Mouse (Mus musculus): Measurements from ENCODE around the gene Cir1.

Gene Cir1

DNA sequence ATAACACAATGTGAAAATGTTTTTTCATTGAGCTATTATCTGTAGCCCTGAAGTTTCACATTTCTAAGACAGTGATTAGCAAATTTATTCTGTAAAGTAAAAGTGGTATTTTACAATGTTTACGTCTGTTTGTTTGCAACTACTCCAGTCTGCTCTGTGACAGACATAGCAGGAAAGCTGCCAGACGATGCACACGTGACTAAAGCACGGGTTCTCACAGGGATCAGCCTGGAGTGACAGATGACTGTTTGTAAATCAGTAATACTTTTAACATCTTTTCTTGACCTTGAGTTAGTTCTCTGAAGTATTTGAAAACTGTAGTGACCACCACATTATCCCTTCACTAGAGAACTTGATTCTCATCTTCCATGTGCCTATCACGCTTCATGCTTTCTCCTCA is 8.0 kb downstream of the Cir1 start:
- no peak for ATAC-seq (ENCODE audit: insufficient number of reproducible peaks, low FRiP score, low TSS enrichment)

DNA sequence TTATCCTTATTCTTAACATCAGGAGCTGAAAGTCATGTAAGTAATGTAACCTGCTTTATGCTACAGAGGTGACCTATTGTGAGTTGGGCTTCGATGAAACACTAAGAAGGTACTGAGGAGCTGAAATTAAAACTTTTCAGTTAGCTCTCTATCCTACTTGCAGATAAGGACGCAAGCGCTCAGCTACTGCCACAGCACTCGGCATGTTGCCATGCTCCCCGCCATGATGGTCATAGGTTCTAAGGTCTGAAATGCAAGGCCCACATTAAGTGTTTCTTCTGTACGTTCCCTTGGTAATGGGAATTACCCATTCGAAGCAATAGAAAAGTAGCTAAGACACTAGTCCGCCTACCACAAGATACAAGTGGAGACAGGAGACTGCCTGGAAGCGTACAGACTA is 9.8 kb downstream of the Cir1 start:
- ATAC-seq (ENCODE audit: insufficient number of reproducible peaks, low FRiP score, low TSS enrichment) = no peak

DNA sequence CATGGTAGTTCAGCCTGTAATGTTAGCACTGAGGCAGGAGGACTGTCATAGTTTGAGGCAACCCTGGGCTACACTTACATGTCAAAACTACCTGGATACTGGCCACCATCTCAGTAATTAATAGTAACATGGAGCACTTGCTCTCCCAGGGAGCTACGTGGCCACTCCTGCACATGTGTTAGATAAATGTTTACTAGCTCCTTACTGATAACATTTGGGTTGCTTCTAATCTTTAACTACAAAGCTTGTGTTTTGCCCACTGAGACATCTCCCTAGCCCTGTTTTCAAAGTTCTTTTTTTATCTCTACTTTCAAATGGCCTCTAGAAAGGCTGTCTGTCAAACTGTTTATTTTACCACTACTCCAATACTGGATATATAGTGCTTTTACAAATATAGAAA is 10.5 kb downstream of the Cir1 start:
- no peak for ATAC-seq (ENCODE audit: insufficient number of reproducible peaks, low FRiP score, low TSS enrichment)

DNA sequence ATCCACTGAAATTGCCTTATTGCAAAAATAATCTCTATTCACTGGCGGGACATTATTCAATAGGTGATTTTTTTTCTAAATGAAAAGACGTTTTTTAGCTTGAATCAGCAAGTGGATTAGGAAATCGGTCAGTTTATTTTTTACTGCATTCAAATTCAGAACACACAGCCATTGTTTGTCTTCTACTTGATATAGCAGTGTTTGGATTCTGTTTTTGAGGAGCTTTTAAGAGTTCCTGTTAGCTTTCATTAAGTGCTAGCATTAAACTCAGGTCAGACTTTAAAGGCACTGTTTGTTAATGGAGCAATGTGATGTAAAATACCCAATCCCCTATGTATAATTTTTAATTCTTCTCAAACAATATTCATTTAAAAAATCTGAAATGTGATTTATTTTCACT is 13.7 kb downstream of the Cir1 start:
- ATAC-seq (ENCODE audit: insufficient number of reproducible peaks, low FRiP score, low TSS enrichment) = no peak

DNA sequence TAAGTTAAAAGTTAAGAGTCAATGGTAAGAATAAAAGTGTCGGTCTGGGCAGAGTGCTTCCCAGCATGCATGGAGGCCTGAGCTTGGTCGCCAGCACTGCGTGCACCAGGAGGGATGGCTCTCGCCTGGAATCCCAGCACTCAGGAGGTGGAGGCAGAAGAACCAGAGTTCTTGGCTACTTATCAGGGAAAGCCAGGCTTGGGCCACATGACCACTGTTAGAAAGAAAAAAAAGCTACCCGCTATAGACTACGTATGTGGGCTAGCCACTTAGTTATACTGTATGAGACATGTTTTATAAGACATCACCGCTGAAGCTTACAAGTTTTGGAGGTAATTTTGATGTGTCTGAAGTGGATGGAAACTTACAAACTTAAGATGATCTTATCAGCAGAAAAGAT is 14.3 kb downstream of the Cir1 start:
- no peak for ATAC-seq (ENCODE audit: insufficient number of reproducible peaks, low FRiP score, low TSS enrichment)

DNA sequence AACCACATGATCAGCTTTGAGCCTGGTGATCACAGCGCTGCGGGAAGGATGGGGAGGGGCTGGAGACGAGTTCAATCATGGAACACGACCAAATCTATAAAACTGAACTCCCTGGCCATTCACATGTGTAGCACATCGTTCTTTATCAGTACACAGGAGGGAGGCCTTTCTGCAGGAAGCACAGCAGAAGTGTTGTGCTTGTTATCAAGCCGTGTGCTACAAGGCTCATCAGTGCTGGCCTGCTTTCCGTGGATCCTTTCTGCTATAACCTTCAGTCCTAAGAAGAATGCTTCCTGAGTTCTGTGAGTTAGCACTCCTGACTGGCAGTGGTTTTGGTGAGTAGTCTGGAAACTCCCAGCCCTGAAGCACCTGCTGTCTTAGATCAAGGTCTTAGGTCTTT is 17.5 kb downstream of the Cir1 start:
- ATAC-seq (ENCODE audit: insufficient number of reproducible peaks, low FRiP score, low TSS enrichment) = no peak

DNA sequence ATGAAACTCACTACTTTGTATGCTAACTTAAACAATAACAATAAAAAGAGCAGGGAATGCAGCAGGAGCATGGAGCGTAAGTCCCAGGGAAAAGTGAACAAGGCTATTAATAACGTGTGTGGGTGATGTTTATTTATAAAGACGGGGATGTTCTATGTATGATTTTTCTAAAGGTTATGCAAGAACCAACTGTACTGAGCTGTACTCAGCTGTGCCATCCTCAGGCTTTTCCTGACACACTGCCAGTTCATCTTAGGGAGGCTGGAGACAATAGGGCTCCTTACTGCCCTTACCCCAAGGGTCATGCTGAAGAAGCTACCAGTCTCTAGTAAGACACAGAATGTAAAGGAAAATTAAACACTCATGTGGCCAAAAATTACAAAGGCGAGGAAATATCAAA is 21.4 kb downstream of the Cir1 start:
- no peak for ATAC-seq (ENCODE audit: insufficient number of reproducible peaks, low FRiP score, low TSS enrichment)

DNA sequence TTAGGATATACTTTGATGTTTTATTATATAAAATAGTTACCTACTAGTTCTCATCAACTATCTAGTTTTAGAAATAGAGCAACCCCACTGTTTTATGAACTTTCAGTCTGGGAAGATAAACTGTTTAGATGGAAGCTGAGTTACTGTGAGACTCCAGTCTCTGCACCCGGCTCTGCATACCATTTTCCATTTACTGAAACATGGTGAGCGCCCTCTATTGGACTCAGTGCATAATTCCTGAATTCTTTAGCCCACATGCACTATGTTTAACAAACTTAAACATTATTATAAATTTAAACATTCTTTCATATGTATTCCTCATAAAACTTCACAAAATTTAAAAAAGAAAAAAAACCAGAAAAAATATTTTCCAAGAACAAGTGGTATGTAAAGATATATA is 26.9 kb downstream of the Cir1 start:
- ATAC-seq (ENCODE audit: insufficient number of reproducible peaks, low FRiP score, low TSS enrichment) = no peak

DNA sequence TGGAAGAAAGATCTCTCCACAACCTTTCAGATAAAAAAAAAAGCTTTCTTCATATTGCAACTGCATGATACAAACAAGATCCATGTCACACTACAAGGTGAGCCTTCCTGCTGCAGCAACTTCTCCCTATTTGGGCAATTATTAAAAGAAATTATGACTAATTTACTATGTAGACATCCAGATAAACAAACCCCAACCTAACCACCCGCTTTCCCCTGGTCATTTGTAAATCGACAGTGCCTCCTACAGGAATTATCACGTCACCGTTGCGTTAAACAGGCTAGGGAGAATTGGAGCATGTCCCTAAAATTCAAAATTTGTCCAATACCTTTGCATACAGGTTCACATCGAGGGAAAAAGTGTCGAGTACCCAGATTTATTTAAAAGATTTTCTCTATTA is 30.8 kb downstream of the Cir1 start:
- ATAC-seq (ENCODE audit: insufficient number of reproducible peaks, low FRiP score, low TSS enrichment) = no peak

DNA sequence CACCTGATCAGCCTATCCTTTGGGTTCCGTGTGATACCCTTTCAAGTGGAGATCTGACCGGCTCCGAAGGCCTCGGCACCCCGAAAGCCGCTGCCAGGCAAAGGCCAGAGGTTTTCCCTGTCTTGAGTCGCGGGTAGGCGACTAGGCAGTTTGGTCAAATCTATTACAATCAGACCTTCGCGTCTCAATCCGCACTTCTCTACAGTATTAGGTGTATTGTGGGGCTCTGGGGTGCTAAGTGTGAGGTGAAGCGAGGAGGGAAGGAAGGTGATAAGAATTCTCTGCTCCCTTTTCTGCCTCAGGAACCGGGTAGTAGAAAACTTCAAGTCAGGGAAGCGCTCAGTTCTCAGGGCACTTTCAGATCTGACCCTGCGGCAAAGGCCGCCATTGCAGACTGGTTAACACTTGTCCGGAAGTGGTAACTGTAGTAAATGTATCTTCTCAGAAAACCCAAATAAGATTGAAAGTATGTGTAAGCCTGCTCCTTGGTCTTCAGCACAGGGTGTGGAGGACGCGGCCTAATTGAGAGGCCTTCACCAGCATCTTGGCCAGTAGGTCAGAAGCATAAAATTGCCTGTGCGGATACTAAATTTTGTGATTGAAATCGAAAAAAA is 31.3 kb downstream of the Cir1 start:
- ATAC-seq (ENCODE audit: insufficient number of reproducible peaks, low FRiP score, low TSS enrichment) = no peak

DNA sequence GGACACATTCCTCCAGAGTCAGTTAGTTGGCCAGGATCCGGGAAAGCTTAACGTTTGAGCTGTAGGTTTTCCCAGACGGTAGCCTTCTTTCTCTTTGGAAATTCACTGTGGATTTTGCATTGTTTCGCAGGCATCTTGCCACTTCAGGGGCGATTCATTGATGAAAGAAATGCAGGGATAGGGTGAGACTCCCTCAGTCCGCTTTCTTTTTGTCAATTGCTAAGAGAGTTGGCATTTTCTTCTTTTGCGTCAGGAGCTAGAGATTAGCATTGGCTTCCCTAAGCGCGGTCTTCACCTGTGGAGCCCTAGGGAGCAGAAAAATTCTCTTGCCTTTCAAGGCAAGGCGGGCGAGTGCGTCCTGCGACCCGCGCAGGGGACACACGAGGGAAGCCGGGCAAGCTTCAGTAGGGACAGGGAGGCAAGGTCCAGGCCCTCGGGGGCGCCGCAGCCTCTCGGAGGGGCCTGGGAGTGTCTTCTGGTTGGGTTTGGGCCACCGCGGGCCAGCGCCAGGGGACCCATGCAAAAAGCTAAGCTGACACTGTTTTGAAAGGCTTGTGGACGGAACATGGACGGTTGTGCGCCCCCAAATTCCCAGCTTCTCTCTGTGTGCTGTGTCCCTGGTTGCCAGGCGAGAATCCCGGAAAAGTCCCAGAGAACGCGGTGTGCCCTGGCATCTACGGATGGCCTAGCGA is 32.0 kb downstream of the Cir1 start:
- ATAC-seq (ENCODE audit: insufficient number of reproducible peaks, low FRiP score, low TSS enrichment) = no peak

DNA sequence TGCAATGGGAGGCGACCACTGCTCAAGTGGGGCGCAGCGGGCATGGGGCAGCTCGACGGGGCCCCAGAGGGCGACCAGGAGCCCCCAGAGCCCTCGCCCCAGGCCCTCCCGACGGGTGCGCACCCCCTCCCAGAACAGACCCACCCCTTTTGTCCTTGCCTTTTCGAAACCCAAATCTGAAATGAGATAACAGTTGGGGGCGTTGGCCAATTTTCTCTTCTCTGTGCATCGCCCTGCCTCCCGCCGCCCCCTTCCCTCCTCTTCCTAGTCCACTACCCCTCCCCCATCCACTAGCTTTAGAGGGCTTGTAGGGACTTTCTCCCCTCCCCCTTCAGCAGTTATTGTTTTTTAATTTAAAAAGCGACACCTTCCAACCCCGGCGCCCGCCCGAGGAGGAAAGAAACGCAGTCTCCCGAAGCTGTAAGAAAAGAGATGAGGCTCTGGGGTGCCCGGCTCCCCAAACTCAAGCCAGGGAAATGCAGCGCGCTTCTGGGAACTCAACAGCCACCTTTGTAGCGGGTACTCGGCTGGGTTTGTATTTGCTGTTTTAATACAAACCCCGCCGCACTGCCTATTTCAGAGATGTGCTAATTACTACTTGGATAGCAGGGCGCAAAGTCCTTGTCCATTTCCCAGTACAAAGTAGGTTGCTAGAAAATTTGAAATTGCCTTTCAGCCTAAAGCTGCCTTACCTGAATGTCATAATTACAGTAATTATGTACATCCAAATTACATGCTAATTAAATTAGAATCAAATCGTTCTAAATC is 33.0 kb downstream of the Cir1 start:
- no peak for ATAC-seq (ENCODE audit: insufficient number of reproducible peaks, low FRiP score, low TSS enrichment)

DNA sequence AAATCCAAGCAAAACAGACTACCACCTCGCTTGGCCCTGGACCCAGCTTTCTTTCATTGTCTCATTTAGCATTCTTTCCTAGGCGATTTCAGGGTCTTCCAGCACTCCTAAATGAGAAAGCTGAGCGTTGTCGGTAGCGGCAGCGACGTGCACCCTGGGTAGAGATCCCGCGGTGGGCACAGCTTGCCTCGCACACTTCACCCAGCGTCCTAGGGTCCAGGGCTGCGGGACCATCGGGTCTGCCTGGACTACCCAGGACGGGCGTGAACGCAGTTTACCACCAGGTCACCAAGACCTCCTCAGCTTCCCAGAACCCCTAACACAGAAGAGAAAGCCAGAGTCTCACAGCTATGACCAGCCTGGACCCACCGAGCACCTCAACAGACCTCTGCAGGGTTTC is 33.6 kb downstream of the Cir1 start:
- no peak for ATAC-seq (ENCODE audit: insufficient number of reproducible peaks, low FRiP score, low TSS enrichment)

DNA sequence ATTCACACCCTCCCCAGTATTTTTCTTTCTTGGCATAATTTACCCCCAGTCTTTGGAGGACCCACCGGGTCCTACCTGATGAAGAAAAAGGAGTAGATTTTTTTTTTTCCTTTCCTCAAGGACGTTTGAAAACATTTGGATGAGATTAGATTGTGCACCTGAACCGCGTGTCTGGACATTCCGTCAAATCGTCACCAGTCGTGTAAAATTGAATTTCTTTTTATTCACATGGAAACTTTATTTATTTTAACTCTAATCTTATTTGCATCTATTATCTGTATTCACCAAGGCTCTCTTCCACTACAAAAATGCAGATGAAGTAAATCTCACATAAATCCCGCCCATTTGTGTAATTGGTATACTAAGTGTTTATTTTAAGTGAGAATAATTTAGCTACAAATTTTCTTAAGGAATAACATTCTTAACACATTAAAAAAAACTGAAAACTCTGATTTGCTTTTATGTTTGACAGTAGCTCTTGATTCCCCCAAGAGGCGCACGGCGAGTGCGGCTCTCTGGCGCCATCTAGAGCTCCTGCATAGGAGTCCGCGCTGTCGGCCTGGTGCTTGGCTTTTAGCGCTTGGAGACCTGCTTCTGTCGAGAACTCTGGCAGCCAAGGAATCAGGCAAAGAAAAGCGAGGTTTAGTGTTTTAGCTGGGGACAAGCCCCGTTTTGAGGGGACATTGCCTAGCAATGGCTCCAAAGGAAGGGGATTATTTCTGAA is 34.2 kb downstream of the Cir1 start:
- ATAC-seq (ENCODE audit: insufficient number of reproducible peaks, low FRiP score, low TSS enrichment) = peak; percentile 74; the same call in 1 of the 2 replicates

DNA sequence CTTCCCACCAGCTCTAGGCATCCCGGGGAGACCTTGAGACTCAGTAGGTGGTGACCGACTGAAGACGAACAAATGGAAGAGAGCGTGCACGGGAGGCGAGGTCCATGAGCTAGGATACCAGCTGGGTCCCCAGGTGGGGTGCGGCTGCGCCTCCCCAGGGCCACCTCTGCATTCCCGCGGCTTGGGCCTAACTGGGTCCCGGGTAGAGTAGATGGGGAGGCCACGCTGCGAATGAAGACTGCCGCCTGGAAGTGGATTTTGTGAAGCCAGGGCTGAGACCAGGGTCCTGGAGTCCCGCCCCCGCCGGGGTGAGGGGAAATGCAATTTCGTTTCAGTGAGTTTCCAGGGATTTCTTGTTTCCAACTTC is 34.8 kb downstream of the Cir1 start:
- no peak for ATAC-seq (ENCODE audit: insufficient number of reproducible peaks, low FRiP score, low TSS enrichment)

DNA sequence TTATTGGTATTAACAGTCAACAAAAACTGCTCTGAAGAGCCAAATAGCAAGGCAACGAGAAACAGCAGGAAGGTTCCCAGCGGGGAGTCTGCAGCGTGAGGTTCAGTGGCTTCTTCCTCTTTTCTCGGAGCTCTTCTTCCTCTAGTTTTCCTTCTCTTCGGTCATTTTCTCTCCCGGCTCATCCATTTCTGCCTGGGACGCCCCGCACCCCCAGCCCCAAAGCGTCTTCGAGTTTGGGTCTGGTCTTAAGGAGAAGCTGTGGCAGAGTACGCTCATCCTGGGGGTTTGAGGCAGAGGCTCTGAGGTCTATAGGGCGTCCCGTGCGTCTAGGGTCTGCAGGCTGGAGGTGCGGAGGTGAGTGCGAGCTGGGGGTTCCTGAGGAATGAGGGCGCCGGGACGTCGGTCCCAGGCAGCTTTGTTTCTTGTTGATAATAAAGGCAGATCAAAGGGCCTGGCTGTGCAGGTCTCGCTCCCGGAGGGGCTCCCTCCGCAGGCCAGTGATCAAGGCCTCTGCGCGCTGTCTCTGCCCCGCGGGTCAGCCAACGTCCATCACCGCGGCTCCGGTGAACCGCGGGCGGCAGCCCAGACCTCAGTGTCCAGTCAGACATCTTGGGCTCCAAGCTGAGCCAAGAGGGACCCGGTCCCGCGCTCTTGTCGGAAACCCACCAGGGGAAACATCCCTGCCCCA is 35.3 kb downstream of the Cir1 start:
- ATAC-seq (ENCODE audit: insufficient number of reproducible peaks, low FRiP score, low TSS enrichment) = no peak

DNA sequence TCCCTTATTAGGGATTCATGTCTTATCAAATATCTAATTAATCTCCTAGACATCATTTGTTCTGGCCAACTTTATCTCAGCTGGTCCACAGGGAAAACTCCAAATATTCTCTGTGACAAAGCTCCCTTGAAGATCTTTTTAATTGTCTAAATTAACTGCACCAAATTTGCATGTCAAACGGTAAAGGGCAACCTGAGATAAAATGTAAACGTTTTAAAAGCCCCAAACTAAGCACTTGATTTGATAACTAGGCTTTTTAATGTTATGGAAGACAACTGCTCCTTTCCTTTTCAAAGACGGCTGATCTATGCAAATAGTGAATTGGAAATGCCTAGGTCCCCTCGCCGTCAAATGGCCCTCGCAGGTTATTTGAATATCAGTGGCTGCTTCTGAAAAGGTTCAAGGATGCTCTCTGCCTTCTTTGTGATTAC is 36.3 kb downstream of the Cir1 start:
- ATAC-seq (ENCODE audit: insufficient number of reproducible peaks, low FRiP score, low TSS enrichment) = no peak

DNA sequence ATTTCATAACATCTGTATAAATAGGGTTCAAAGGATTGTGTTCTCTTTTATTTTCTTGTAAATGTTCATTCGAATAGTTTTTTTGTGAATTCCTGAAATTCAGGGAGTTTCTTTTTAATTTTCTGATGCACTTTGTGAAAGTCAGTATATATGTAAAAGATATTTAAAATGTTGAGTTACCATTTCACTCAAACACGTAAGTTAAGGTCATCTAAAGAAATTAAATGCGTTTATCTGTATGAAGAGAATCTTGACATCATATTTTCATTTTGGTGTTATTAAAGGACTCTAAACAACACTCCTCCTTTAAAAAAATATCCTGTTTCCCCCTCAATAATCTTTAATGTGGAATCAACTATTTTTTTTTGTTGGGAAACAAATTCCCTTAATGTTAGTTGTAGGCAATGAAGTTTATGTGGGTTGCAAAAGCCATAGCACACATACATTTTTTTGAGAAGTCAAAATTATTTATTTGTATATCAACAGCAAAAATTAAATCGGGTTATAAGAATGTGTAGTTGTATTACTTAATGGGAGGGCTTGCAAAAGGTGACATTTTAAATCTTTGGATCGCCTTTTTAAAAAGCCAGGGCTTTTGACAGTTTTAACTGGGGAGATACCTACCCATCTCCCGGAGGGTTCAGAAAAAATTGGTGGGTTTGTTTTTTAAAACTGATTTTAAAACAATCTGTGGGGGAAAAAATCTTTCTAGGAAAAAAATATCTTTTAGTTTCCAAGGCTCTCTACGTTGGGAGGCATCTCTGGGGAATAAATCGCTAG is 37.0 kb downstream of the Cir1 start:
- no peak for ATAC-seq (ENCODE audit: insufficient number of reproducible peaks, low FRiP score, low TSS enrichment)

DNA sequence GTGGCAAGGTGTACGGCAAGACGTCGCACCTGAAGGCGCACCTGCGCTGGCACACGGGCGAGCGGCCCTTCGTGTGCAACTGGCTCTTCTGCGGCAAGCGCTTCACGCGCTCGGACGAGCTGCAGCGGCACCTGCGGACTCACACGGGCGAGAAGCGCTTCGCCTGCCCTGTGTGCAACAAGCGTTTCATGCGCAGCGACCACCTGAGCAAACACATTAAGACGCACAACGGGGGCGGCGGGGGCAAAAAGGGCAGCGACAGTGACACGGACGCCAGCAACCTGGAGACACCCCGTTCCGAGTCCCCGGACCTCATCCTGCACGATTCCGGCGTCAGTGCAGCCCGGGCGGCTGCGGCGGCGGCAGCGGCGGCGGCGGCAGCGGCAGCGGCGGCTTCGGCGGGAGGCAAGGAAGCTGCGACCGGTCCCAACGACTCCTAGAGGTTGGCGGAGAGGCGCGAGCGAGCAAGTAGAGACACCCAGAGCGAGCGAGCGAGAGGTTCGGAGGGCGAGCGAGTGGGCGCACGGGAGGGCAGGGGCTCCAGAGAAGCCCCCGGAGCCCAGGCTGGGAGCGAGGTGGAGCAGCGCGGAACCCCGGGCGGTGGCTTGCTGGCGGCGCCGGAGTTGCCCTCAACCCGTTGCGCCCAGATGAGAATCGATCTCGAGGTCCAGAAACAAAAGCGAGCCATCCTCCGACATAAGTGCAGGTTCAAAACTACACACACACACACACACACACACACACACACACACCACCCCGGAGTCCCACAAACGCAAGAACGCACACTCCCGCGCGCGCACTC is 38.2 kb downstream of the Cir1 start:
- no peak for ATAC-seq (ENCODE audit: insufficient number of reproducible peaks, low FRiP score, low TSS enrichment)

Measured in cerebellum, adult (tissue).